Mouse (Mus musculus): ENCODE results near the gene Mertk. TPM values are rescaled to one million over a fixed set of nuclear protein-coding genes. Genes with fewer than 3 reads are reported as not detected.
A peak's percentile ranks its signal among the peaks of the same experiment; 100 is the strongest.

Gene Mertk
- polyA plus RNA-seq, 1 experiment: 2.2 TPM

DNA sequence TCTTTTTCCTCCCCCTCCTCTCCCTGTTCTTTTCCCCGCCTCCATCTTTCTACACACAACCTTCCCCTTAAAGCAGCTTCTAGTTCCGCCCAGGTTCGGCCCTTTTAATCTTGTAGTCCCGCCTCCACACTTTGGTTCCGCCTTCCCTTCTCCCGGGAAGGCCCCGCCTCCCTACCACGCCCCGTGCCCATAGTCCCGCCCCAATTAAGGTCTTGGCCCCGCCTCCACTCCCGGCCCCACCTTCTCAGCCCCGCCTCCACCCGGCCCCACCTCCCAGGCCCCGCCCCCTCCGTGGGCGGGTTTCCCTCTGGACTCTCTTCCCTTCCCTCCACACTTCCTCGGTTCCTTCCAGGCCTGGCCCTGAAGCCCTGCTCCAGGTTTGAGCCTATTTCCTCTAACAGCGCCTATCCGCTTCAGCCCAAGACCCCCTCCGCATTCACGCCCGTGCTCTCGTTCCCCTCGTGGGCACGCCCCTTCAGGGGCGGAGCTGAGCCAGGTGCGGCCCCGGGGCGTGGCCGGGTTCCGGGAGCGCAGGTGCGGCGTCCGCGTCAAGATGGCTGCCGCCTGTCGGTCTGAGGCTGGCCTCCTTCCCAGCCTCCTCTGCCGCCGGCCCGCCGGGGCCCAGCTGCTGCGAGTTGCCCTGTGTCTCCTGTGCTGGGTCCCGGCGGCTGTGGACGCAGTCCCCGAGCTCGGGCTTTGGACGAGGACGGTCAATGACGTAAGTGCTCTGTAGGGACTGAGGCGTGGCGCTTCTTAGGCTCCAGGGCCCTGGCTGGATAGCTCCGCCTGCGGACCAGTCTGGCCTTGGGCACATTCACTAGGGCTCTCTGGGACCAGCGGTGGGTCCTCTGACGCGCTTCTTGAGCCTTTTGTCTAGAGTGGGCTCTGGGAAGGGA lies 119.3 kb downstream of the Mertk start, which contains the start of gene Tmem87b:
Gene Tmem87b (plus strand): TSS at position 333 of the 896 bp plus-strand sequence.
- Histone ChIP-seq H3K27me3 (ENCODE audit: control insufficient read depth, insufficient read depth, low read length) (no peaks in the 10 kb centered on the region), H3K27ac (ENCODE audit: control insufficient read depth, insufficient read depth, low read depth, low read length) (peak within 1 kb of the TSS; percentile 84), H3K36me3 (ENCODE audit: control insufficient read depth, insufficient read depth, low read length) (no peaks in the 10 kb centered on the region), H3K4me3 (ENCODE audit: control insufficient read depth, low read depth, low read length) (peak within 1 kb of the TSS; percentile 91), H3K4me1 (ENCODE audit: control insufficient read depth, insufficient read depth, low read length) (peaks cover 2% of the 10 kb centered on the region; the same call in 1 of the 2 replicates)
- TF ChIP-seq CTCF (IDR thresholded peaks at IDR 0.05; ENCODE audit: control insufficient read depth, insufficient read depth, insufficient replicate concordance, low read depth, low read length) (no peak), POLR2A (IDR thresholded peaks at IDR 0.05; ENCODE audit: control insufficient read depth, low read depth, low read length) (peak; percentile 92)

DNA sequence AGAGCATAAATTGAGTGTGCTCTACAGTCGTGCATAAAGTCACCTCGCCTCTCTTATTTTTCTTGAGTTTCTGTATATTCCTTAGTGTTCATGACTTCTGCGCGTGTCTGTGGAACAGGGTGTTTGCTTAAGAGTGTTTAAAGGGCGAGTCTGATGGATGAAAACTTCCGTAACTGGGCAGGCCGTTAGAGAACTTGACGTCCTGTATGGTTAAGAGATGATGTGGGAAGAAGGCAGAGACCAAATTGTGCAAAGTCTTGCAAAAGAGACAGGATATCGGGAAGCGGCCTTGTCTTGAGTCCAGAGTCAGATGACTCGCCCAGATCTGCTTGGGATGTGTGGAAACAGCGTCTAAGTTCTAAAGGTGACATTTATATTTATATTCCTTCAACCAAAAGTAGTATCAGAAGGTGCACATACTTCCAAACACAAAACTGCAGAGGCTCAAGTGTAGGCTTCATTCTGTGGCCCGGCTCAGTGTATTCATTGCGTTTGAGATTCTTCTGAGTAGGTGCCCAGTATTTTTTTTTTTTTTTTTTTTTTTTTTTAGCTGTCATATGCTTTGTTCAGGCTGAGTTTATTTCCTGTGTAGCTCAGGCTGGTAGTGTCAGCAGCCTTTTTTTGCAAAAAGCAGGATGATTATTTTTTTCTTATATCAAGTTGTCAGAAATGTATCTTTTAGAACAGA lies 120.3 kb downstream of the Mertk start:
- Histone ChIP-seq H3K4me3 (ENCODE audit: control insufficient read depth, low read depth, low read length) (peak overlapping the region; percentile 91), H3K36me3 (ENCODE audit: control insufficient read depth, insufficient read depth, low read length) (no peaks in the 10 kb centered on the region), H3K4me1 (ENCODE audit: control insufficient read depth, insufficient read depth, low read length) (peaks cover 2% of the 10 kb centered on the region; the same call in 1 of the 2 replicates), H3K27ac (ENCODE audit: control insufficient read depth, insufficient read depth, low read depth, low read length) (peak overlapping the region; percentile 84), H3K27me3 (ENCODE audit: control insufficient read depth, insufficient read depth, low read length) (no peaks in the 10 kb centered on the region)
- no peak for TF ChIP-seq CTCF (IDR thresholded peaks at IDR 0.05; ENCODE audit: control insufficient read depth, insufficient read depth, insufficient replicate concordance, low read depth, low read length)
- TF ChIP-seq POLR2A (IDR thresholded peaks at IDR 0.05; ENCODE audit: control insufficient read depth, low read depth, low read length): no peak

DNA sequence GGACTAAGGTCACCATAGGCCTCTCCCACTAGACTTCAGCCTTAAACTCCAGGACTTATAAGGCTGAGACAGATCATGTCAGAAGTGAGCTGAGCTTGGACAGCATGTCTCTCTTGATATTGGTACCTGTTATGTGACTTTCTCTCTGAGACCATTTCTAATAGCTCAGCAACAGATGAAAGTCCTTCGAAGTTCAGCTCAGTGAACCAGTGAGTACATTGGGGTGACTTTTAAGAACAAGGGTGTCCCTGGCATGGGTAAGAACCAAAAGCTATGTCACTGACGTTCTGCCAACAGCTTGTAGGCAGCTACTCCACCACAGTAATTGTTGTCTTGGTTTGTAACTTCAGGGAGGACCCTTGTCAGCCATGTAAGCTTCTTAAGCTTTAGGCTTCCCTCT lies 121.9 kb downstream of the Mertk start:
- TF ChIP-seq POLR2A (IDR thresholded peaks at IDR 0.05; ENCODE audit: control insufficient read depth, low read depth, low read length): no peak
- TF ChIP-seq CTCF (IDR thresholded peaks at IDR 0.05; ENCODE audit: control insufficient read depth, insufficient read depth, insufficient replicate concordance, low read depth, low read length): no peak
- no peak overlapping the region for H3K27ac ChIP-seq (ENCODE audit: control insufficient read depth, insufficient read depth, low read depth, low read length)
- H3K4me3 ChIP-seq (ENCODE audit: control insufficient read depth, low read depth, low read length): no peak overlapping the region
- H3K36me3 ChIP-seq (ENCODE audit: control insufficient read depth, insufficient read depth, low read length): no peaks in the 10 kb centered on the region
- H3K27me3 ChIP-seq (ENCODE audit: control insufficient read depth, insufficient read depth, low read length): no peaks in the 10 kb centered on the region
- H3K4me1 ChIP-seq (ENCODE audit: control insufficient read depth, insufficient read depth, low read length): peaks cover 2% of the 10 kb centered on the region; the same call in 1 of the 2 replicates

DNA sequence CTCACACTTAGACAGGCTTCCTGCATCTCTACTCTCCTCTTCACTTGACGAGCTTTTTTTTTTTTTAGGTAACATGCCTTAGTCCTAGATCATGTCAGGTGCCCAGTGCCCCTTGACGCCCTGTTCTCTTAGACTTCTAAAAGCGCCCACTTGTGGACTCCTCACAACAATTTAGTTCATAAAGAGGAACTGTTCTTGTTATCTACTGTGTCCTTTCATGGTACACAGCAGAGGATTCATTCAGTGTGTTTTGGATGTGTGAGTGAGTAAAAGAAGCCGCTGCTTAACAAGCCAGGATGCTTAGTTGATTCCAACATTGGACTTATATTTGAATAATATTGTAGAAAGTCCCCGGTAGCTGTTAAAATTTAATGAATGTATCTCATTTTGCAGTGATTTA lies 125.1 kb downstream of the Mertk start:
- Histone ChIP-seq H3K27me3 (ENCODE audit: control insufficient read depth, insufficient read depth, low read length) (no peaks in the 10 kb centered on the region), H3K4me3 (ENCODE audit: control insufficient read depth, low read depth, low read length) (no peak overlapping the region), H3K27ac (ENCODE audit: control insufficient read depth, insufficient read depth, low read depth, low read length) (no peak overlapping the region), H3K4me1 (ENCODE audit: control insufficient read depth, insufficient read depth, low read length) (0 out of 2 replicates have a peak, but pooled peaks cover 2% of the 10 kb centered on the region), H3K36me3 (ENCODE audit: control insufficient read depth, insufficient read depth, low read length) (no peaks in the 10 kb centered on the region; the same call in 1 of the 2 replicates)
- TF ChIP-seq CTCF (IDR thresholded peaks at IDR 0.05; ENCODE audit: control insufficient read depth, insufficient read depth, insufficient replicate concordance, low read depth, low read length) (no peak), POLR2A (IDR thresholded peaks at IDR 0.05; ENCODE audit: control insufficient read depth, low read depth, low read length) (no peak)

DNA sequence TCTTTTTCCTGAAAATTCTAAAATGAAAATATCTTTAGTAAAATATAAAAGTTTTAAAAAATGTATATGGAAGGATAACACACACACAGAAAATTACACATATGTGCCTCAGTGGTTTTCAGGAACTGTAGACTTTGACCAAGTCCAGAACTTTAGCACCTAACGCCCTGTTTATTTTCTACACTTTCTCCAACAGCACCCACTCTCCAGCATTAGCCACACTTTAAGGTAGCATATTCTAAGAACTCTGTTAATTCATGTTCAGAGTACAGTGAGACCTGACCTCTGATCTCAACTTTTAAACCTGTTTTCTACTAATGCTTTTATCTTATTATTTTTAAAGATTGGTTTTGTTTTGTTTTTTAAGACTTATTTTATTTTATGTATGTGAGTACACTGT lies 129.0 kb downstream of the Mertk start:
- H3K27ac ChIP-seq (ENCODE audit: control insufficient read depth, insufficient read depth, low read depth, low read length): no peak overlapping the region
- no peak overlapping the region for H3K4me3 ChIP-seq (ENCODE audit: control insufficient read depth, low read depth, low read length)
- H3K4me1 ChIP-seq (ENCODE audit: control insufficient read depth, insufficient read depth, low read length): no peaks in the 10 kb centered on the region
- no peaks in the 10 kb centered on the region for H3K27me3 ChIP-seq (ENCODE audit: control insufficient read depth, insufficient read depth, low read length)
- TF ChIP-seq CTCF (IDR thresholded peaks at IDR 0.05; ENCODE audit: control insufficient read depth, insufficient read depth, insufficient replicate concordance, low read depth, low read length) (no peak), POLR2A (IDR thresholded peaks at IDR 0.05; ENCODE audit: control insufficient read depth, low read depth, low read length) (no peak)
- peaks cover 2% of the 10 kb centered on the region for H3K36me3 ChIP-seq (ENCODE audit: control insufficient read depth, insufficient read depth, low read length)

DNA sequence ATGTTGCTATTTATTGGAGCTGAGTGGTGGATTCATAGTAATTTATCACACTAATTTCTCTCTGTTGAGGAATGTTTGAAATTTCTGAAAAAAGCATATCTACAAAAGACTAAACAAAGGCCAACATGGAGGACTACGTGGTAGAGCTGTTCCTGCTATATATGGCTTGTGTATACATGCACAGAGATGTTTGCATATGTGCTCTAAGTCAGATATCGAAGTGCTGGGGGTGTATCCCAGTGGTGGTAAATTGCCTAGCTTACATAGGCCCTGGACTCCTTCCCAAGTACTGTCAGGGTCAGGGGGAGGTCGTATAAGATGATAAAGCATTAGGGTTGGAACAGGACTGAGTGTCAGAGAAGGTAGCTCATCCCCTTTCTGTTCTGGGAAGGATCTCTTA lies 133.9 kb downstream of the Mertk start:
- Histone ChIP-seq H3K4me3 (ENCODE audit: control insufficient read depth, low read depth, low read length) (no peak overlapping the region), H3K36me3 (ENCODE audit: control insufficient read depth, insufficient read depth, low read length) (peaks cover 2% of the 10 kb centered on the region), H3K27ac (ENCODE audit: control insufficient read depth, insufficient read depth, low read depth, low read length) (no peak overlapping the region), H3K27me3 (ENCODE audit: control insufficient read depth, insufficient read depth, low read length) (no peaks in the 10 kb centered on the region), H3K4me1 (ENCODE audit: control insufficient read depth, insufficient read depth, low read length) (no peaks in the 10 kb centered on the region)
- TF ChIP-seq CTCF (IDR thresholded peaks at IDR 0.05; ENCODE audit: control insufficient read depth, insufficient read depth, insufficient replicate concordance, low read depth, low read length): no peak
- no peak for TF ChIP-seq POLR2A (IDR thresholded peaks at IDR 0.05; ENCODE audit: control insufficient read depth, low read depth, low read length)

DNA sequence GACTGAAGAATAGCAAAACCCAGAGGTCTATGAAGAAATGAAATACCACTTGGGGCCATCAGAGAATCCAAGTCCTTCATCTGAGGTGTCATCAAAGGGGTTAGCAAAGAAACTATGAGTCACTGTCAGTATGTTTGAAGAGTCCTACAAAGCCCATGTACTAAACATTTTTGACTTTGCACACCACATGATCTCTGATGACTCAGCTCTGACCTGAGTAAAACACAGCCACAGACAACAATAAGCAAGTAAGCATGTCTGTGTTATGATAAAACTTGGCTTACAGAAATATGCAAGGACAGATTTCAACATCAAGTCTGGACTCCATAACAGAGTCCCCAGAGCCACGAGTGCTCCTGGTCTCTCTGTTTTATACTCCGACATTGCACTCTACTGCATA lies 134.3 kb downstream of the Mertk start:
- no peak overlapping the region for H3K4me3 ChIP-seq (ENCODE audit: control insufficient read depth, low read depth, low read length)
- no peak for TF ChIP-seq CTCF (IDR thresholded peaks at IDR 0.05; ENCODE audit: control insufficient read depth, insufficient read depth, insufficient replicate concordance, low read depth, low read length)
- no peak for TF ChIP-seq POLR2A (IDR thresholded peaks at IDR 0.05; ENCODE audit: control insufficient read depth, low read depth, low read length)
- H3K4me1 ChIP-seq (ENCODE audit: control insufficient read depth, insufficient read depth, low read length): no peaks in the 10 kb centered on the region
- no peaks in the 10 kb centered on the region for H3K27me3 ChIP-seq (ENCODE audit: control insufficient read depth, insufficient read depth, low read length)
- H3K27ac ChIP-seq (ENCODE audit: control insufficient read depth, insufficient read depth, low read depth, low read length): no peak overlapping the region
- H3K36me3 ChIP-seq (ENCODE audit: control insufficient read depth, insufficient read depth, low read length): peaks cover 2% of the 10 kb centered on the region
